Mouse (Mus musculus): ENCODE results near the gene Tnik.

Tnik gene

GRCm38 (mm10) chr3:28263948-28264840 is 1.2 kb downstream of the Tnik start:
- DNase-seq (ENCODE audit: low read depth, low spot score), result peak; percentile 81

GRCm38 (mm10) chr3:28264841-28265150 is 1.8 kb downstream of the Tnik start:
- no peak for DNase-seq (ENCODE audit: low read depth, low spot score)

- peak; percentile 86 for DNase-seq (ENCODE audit: low read depth, low spot score)
These were observed 2.2 kb downstream of the Tnik start for GRCm38 (mm10) chr3:28265183-28265582.

- DNase-seq (ENCODE audit: low read depth, low spot score), result peak; percentile 92
These were observed 2.6 kb downstream of the Tnik start for GRCm38 (mm10) chr3:28265656-28266055.

GRCm38 (mm10) chr3:28267211-28267610 is 4.2 kb downstream of the Tnik start:
- no peak for DNase-seq (ENCODE audit: low read depth, low spot score)

- no peak for DNase-seq (ENCODE audit: low read depth, low spot score)
These were observed 6.7 kb downstream of the Tnik start for GRCm38 (mm10) chr3:28269716-28270115.

- no peak for DNase-seq (ENCODE audit: low read depth, low spot score)
These were observed 8.9 kb downstream of the Tnik start for GRCm38 (mm10) chr3:28271884-28272283.

GRCm38 (mm10) chr3:28274763-28275162 is 11.7 kb downstream of the Tnik start:
- DNase-seq (ENCODE audit: low read depth, low spot score), result no peak

- DNase-seq (ENCODE audit: low read depth, low spot score), result no peak
These were observed 26.7 kb downstream of the Tnik start for GRCm38 (mm10) chr3:28289693-28290092.

GRCm38 (mm10) chr3:28301378-28301777 is 38.4 kb downstream of the Tnik start:
- DNase-seq (ENCODE audit: low read depth, low spot score), result no peak

- no peak for DNase-seq (ENCODE audit: low read depth, low spot score)
These were observed 40.9 kb downstream of the Tnik start for GRCm38 (mm10) chr3:28303915-28304314.

- DNase-seq (ENCODE audit: low read depth, low spot score), result no peak
These were observed 43.8 kb downstream of the Tnik start for GRCm38 (mm10) chr3:28306852-28307251.

- DNase-seq (ENCODE audit: low read depth, low spot score), result no peak
These were observed 51.4 kb downstream of the Tnik start for GRCm38 (mm10) chr3:28314438-28314837.

GRCm38 (mm10) chr3:28317339-28317738 is 54.3 kb downstream of the Tnik start:
- peak; percentile 71 for DNase-seq (ENCODE audit: low read depth, low spot score)

- no peak for DNase-seq (ENCODE audit: low read depth, low spot score)
These were observed 58.6 kb downstream of the Tnik start for GRCm38 (mm10) chr3:28321635-28322034.

- no peak for DNase-seq (ENCODE audit: low read depth, low spot score)
These were observed 62.7 kb downstream of the Tnik start for GRCm38 (mm10) chr3:28325613-28326233.

GRCm38 (mm10) chr3:28332316-28332715 is 69.3 kb downstream of the Tnik start:
- peak; percentile 59 for DNase-seq (ENCODE audit: low read depth, low spot score)

- no peak for DNase-seq (ENCODE audit: low read depth, low spot score)
These were observed 70.9 kb downstream of the Tnik start for GRCm38 (mm10) chr3:28333869-28334268.

GRCm38 (mm10) chr3:28334547-28334946 is 71.5 kb downstream of the Tnik start:
- DNase-seq (ENCODE audit: low read depth, low spot score), result peak; percentile 46

- DNase-seq (ENCODE audit: low read depth, low spot score), result peak; percentile 55
These were observed 77.1 kb downstream of the Tnik start for GRCm38 (mm10) chr3:28340071-28340470.

GRCm38 (mm10) chr3:28343204-28343603 is 80.2 kb downstream of the Tnik start:
- no peak for DNase-seq (ENCODE audit: low read depth, low spot score)

- DNase-seq (ENCODE audit: low read depth, low spot score), result peak; percentile 63
These were observed 80.6 kb downstream of the Tnik start for GRCm38 (mm10) chr3:28343661-28344060.

- no peak for DNase-seq (ENCODE audit: low read depth, low spot score)
These were observed 82.4 kb downstream of the Tnik start for GRCm38 (mm10) chr3:28345446-28345845.

Data from brain, adult 2 months (tissue).